Mouse (Mus musculus) neural tube, embryonic 12.5 days (tissue): ENCODE results near the gene Ism1. TPM values are rescaled to one million over a fixed set of nuclear protein-coding genes. Genes with fewer than 3 reads are reported as not detected.

Source experiments
- ATAC-seq: fragments of 200-750 bp; cut with Nextera tagmentation; 2 replicates; pipeline ENCODE4 v1.8.0; 2017; ENCODE audit warnings: low read depth, mild to moderate bottlenecking, moderate TSS enrichment, moderate library complexity; ENCODE audit not compliant: low FRiP score
- H3K27ac ChIP-seq: fragments of 300-500 bp; sonication (generic); 2 replicates; pipeline ENCODE4 v1.5.1; 2016
- H3K27me3 ChIP-seq: fragments of 300-500 bp; sonication (generic); replicated peaks from 2 replicates; pipeline ENCODE4 v1.6.1; 2016; ENCODE audit warnings: mild to moderate bottlenecking
- H3K36me3 ChIP-seq: fragments of 300-500 bp; sonication (generic); 2 replicates; pipeline ENCODE4 v1.6.1; 2016; ENCODE audit warnings: mild to moderate bottlenecking
- H3K4me1 ChIP-seq: fragments of 300-500 bp; sonication (generic); 2 replicates; pipeline ENCODE4 v1.6.1; 2016
- H3K4me2 ChIP-seq: fragments of 300-500 bp; sonication (generic); replicated peaks from 2 replicates; pipeline ENCODE4 v1.6.1; 2016; ENCODE audit warnings: mild to moderate bottlenecking
- H3K4me3 ChIP-seq: fragments of 300-500 bp; sonication (generic); 2 replicates; pipeline ENCODE4 v1.5.1; 2016
- H3K9ac ChIP-seq: fragments of 300-500 bp; sonication (generic); 2 replicates; pipeline ENCODE4 v1.6.1; 2016; ENCODE audit warnings: mild to moderate bottlenecking
- H3K9me3 ChIP-seq: fragments of 300-500 bp; sonication (generic); 2 replicates; pipeline ENCODE4 v1.6.1; 2016; ENCODE audit warnings: mild to moderate bottlenecking
- WGBS: fragments of 180-500 bp; shearing (Covaris S2); methylation state at CpG from one replicate; pipeline ENCODE4 v1.1.7; 2016; 5-methylcytosine and 5-hydroxymethylcytosine counted together
- polyA plus RNA-seq: library from polyadenylated mRNA; unstranded; fragments of >200 nt; fragmentation: Nextera tagmentation; extraction: Ambion mirVana; gene quantifications from 2 replicates; pipeline ENCODE4 v1.2.1, GENCODE M21; 2016

The Ism1 gene
- polyA plus RNA-seq, 1 experiment from 2014 or later = 2.2 TPM

- 85% methylated on average over 1 of the region's 1 CpGs for WGBS
- Histone ChIP-seq H3K4me2 (no peak overlapping the region), H3K4me1 (no peaks in the 10 kb centered on the region), H3K9me3 (no peaks in the 10 kb centered on the region), H3K36me3 (no peaks in the 10 kb centered on the region), H3K27me3 (no peaks in the 10 kb centered on the region), H3K4me3 (no peak overlapping the region), H3K9ac (no peak overlapping the region), H3K27ac (no peak overlapping the region)
- no peak for ATAC-seq
These were observed 106.5 kb downstream of the Ism1 start for GRCm38 (mm10) chr2:139784465-139784864.

- Histone ChIP-seq H3K4me2 (no peak overlapping the region), H3K27ac (no peak overlapping the region), H3K4me1 (no peaks in the 10 kb centered on the region), H3K9me3 (no peaks in the 10 kb centered on the region), H3K4me3 (no peak overlapping the region), H3K9ac (no peak overlapping the region), H3K36me3 (no peaks in the 10 kb centered on the region), H3K27me3 (no peaks in the 10 kb centered on the region)
- 82% methylated on average over 2 of the region's 2 CpGs for WGBS
- no peak for ATAC-seq
These were observed 107.0 kb downstream of the Ism1 start for GRCm38 (mm10) chr2:139784946-139785345.

- no peak for ATAC-seq
- Histone ChIP-seq H3K9ac (no peak overlapping the region), H3K4me2 (no peak overlapping the region), H3K4me3 (no peak overlapping the region), H3K9me3 (no peaks in the 10 kb centered on the region), H3K4me1 (no peaks in the 10 kb centered on the region), H3K27me3 (no peaks in the 10 kb centered on the region), H3K27ac (no peak overlapping the region), H3K36me3 (no peaks in the 10 kb centered on the region)
- WGBS = 82% methylated on average over 4 of the region's 4 CpGs
These were observed 110.7 kb downstream of the Ism1 start for GRCm38 (mm10) chr2:139788658-139789057.

GRCm38 (mm10) chr2:139792345-139793120 is 114.6 kb downstream of the Ism1 start:
- WGBS = 83% methylated on average over 9 of the region's 9 CpGs
- ATAC-seq = no peak
- H3K4me2 ChIP-seq = no peak overlapping the region
- no peak overlapping the region for H3K9ac ChIP-seq
- no peak overlapping the region for H3K4me3 ChIP-seq
- H3K27me3 ChIP-seq = no peaks in the 10 kb centered on the region
- no peaks in the 10 kb centered on the region for H3K36me3 ChIP-seq
- no peak overlapping the region for H3K27ac ChIP-seq
- no peaks in the 10 kb centered on the region for H3K9me3 ChIP-seq
- H3K4me1 ChIP-seq = no peaks in the 10 kb centered on the region

- Histone ChIP-seq H3K9ac (no peak overlapping the region), H3K27ac (no peak overlapping the region), H3K9me3 (no peaks in the 10 kb centered on the region), H3K27me3 (no peaks in the 10 kb centered on the region), H3K4me3 (no peak overlapping the region), H3K4me2 (no peak overlapping the region), H3K36me3 (no peaks in the 10 kb centered on the region), H3K4me1 (no peaks in the 10 kb centered on the region)
- ATAC-seq = no peak
- 83% methylated on average over 7 of the region's 7 CpGs for WGBS
These were observed 126.1 kb downstream of the Ism1 start for GRCm38 (mm10) chr2:139804041-139804440.

GRCm38 (mm10) chr2:139807887-139808286 is 129.9 kb downstream of the Ism1 start:
- Histone ChIP-seq H3K36me3 (no peaks in the 10 kb centered on the region), H3K4me1 (no peaks in the 10 kb centered on the region), H3K4me2 (no peak overlapping the region), H3K27me3 (no peaks in the 10 kb centered on the region), H3K27ac (no peak overlapping the region), H3K9me3 (no peaks in the 10 kb centered on the region), H3K9ac (no peak overlapping the region), H3K4me3 (no peak overlapping the region)
- 0 out of 2 replicates have a peak, but pooled peaks have one; percentile 58 for ATAC-seq
- 82% methylated on average over 6 of the region's 6 CpGs for WGBS

Other genes starting within 250 kb of the Ism1 start
- 0.16 and 0.26 TPM in 2 replicates for gene Sptlc3, start 184.3 kb upstream of the Ism1 start, polyA plus RNA-seq